Mouse (Mus musculus): ENCODE measurements at regions not wholly inside any gene's neighbourhood (a gene's known extent, or its start where the extent isn't known, plus 50 kb on each side); places are given as distances from the start of the nearest gene placed in this dataset.

- DNase-seq (ENCODE audit: low read depth, low spot score) = no peak
Measured at GRCm38 (mm10) chr1:82041286-82042050, 191.4 kb upstream of the Gm9747 start.

- DNase-seq (ENCODE audit: low read depth, low spot score) = no peak
Measured at GRCm38 (mm10) chr1:82042051-82042432, 190.9 kb upstream of the Gm9747 start.

DNA sequence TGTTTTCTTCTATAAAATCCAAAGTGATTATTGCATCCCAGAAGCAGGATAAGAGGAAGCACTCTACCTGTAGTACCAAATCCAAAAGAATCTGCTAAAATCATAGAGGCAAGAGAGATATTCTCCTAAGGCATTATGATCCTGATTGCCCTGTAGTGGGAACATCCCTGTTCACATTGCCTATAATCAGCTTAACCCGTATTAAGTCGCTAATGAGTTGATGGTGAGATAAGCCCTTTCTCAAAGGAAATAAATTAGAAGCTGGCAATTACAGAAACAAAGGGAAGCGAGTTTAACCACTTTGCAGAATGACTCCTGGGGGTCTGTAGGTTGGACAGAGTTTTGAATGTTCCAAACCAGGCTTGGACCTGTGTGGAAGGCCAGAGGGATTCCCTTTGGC is 190.4 kb upstream of the Gm9747 start:
- peak; percentile 37 for DNase-seq (ENCODE audit: low read depth, low spot score)

- DNase-seq (ENCODE audit: low read depth, low spot score) = peak; percentile 71
Measured at GRCm38 (mm10) chr1:82066291-82066690, 166.6 kb upstream of the Gm9747 start.

GRCm38 (mm10) chr1:82068571-82068970 is 164.3 kb upstream of the Gm9747 start:
- no peak for DNase-seq (ENCODE audit: low read depth, low spot score)

- DNase-seq (ENCODE audit: low read depth, low spot score) = no peak
Measured at GRCm38 (mm10) chr1:82070181-82071109, 162.5 kb upstream of the Gm9747 start.

DNA sequence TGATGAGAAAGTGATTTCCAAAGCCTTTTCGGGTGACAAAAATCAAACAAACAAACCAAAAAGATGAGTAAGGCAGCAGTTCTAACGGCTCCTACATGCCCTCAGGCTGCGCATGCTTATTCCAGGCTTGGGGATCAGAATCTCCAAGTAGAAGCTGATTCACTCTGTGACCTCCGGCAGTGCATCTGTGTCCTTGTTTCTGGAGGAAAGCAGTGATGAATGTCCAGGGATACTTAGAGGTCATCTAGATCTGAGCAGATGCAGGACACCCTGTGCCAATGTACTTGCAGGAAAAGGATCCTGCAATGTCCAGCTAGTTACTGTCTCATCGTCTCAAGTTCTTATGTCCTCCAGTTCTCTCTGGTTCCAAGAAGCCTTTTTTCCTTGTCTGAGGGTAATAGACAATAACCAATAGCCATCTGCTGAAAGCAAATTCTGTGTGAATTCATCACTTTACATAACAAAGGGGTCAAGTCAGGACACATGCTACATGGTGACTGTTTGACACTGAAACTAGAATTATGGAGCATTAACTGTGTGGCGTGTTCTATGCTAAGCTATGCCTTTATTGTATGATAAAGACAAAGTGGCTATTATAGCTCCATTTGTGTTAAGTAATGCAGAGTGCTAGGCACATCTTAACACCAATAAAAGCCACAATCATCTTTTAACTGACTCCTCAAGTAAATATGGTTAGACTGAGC is 143.6 kb upstream of the Gm9747 start:
- no peak for DNase-seq (ENCODE audit: low read depth, low spot score)

DNA sequence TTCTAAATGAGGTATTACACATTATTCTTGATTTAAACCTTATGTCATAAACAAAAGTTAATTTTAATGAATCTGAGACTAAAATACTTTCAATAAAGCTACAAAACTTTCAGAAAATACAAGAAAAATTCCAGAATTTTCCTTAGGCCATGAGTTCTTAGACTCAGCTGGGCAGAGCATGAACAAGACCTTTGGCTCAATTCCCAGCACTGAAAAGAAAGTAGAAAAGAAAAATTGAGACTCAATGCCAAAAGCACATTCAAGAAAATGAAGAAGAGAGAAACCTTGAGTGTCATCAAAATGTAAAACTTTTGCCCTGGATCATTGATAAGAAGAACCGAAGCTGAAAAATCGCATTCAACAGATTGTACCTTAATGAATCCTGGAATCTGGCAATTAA is 137.8 kb upstream of the Gm9747 start:
- no peak for DNase-seq (ENCODE audit: low read depth, low spot score)

DNA sequence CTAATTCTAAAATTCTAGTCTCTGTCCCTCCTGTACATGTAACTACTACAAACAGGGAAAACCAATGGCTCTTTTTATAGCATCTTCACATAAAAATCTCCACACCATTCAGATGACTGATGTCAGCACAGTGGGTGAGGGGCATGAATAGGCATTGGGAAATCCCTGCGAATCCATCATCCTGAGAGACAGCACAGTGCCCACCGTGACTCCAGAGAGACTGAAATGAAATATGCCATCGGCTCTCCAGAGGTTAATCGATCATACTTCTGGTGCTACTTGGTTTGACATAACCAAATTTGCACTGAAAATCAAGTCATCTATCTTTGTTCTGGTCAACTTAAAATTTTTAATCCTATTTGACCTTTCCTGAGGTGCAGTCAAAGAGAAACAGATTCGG is 126.2 kb upstream of the Gm9747 start:
- DNase-seq (ENCODE audit: low read depth, low spot score) = no peak

DNA sequence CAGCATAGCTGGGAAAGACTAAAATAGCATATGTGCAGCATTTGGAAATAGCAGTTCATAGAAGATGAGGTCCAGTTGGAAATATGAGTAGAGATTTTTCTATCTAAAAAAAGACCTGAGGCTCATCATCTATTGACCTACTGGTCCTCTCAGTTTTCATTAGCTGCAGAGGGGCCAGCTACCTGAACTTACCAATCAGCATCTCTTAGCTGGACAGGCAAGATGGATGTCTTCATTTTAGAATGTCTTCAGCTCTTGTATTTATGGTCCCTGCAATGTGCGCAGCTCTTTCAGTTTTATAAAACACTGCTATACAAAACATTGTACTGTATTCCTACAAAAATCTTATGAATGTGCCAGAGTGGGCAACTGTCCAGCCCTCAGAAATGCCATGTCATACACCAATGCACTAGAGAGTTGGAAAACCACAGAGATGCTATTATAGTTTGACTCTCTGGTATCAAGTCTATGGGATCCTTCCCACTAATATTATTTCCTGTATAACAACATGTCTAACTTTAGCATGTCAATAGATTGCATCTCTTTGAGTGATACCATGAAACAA is 122.8 kb upstream of the Gm9747 start:
- no peak for DNase-seq (ENCODE audit: low read depth, low spot score)

DNA sequence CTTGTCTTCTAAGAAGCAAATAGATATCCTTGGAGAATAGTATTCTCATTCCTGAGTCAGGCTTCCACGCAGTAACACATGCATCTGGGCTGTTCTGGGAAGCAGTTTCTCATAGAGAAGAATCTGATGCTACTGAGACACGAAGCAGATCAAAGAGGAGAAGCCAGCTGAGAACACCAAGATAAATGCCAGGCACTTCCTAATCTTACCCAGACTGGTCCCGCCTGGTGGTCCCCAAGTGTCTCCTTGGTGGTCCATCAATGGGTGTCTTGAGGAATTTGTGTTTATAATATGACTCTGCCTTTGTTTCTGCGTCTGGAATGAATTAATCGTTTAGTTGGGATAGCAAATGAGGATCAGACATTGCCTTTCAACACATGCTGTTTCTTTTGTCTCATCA is 120.5 kb upstream of the Gm9747 start:
- no peak for DNase-seq (ENCODE audit: low read depth, low spot score)

DNA sequence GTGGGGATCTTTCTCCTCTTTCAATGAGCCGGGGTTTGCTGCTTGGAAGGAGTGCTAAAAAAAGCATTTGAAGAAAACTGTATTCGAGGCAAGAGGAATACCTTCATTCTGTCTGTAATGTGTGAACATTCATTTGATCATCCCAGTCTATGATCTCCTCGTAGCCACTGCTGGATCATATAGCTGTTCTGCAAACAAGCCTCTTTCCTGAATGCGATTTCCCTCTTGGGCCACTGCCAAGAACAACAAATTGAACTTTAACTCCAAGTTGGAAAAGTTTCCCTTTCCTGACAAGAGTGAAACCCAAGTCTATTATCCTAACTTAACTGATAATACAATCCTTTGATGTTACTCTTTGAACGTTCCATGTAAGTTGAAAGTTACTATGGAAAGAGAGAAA is 108.4 kb upstream of the Gm9747 start:
- DNase-seq (ENCODE audit: low read depth, low spot score) = no peak

DNA sequence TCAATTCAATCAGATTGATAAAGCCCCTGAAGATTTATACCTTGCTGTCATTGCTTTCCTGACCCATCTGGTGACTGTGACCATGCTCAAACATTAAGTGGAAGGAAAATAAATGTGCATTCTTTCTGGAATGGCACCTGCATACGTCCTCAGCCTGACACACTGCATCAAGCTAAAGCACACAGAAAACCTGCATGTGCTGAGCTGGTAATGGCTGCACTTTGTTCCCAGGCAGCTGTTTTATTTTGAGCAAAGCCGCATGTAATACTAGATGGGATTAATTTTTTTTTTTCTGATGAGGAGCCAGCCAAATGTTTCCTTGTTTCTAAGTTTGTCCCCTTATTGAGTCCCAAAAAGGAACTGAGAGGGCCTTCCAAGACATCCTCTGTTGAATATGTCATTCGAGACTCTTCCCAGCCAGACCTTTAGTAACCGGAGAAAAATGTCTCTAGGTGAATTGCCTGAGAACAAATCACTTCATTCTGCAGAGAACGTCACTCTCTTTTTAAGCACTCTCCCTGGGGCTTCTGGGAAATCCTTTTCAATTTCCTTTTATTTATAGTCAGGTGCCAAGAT is 103.1 kb upstream of the Gm9747 start:
- no peak for DNase-seq (ENCODE audit: low read depth, low spot score)

GRCm38 (mm10) chr1:82132536-82132935 is 100.4 kb upstream of the Gm9747 start:
- DNase-seq (ENCODE audit: low read depth, low spot score) = peak; percentile 56

GRCm38 (mm10) chr1:82134938-82135337 is 98.0 kb upstream of the Gm9747 start:
- no peak for DNase-seq (ENCODE audit: low read depth, low spot score)

DNA sequence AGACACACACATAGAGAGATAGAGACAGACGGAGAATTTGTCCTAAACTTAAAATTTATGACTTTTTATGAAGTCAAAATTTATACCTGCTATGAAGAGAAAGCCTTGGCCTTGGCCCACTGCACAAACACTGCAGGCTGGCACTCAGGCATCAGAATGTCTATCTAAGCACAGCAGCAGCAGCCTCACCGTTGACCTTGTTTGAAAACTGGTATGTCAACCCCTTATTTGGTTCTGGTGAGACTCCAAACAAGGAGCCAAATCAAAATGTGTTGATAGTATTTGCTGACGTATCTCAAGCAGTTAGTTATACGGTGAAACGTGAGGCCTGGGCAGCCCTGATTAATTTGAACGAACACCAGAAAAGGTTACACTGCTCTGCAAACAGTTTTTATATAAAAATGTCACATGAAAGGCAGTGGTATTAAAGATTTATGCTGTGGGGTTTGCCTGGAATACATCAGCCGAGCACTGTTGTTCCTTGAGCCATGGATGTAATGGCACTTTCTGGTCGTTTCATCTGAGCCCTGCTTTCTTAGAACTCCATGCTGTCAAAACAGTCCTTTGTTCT is 97.1 kb upstream of the Gm9747 start:
- no peak for DNase-seq (ENCODE audit: low read depth, low spot score)

DNA sequence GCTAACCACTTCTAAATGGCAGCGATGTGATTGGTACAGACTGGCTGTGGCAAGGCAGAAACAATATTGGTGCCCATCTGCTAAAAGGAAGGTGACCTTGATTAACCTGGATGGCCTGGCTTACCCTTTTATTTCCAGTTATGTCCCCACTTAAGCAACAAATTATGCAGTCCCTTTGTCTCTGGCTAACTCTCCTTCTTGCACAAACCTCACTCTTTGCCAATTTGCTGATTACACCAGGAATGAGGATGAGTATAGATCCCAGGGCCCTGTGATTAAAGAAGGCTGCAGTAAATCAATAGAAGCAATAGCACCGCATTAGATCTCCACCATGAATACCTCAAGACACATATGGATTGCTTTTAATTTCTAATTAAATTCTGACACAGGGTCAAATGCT is 87.7 kb upstream of the Gm9747 start:
- no peak for DNase-seq (ENCODE audit: low read depth, low spot score)

- DNase-seq (ENCODE audit: low read depth, low spot score) = no peak
Measured at GRCm38 (mm10) chr1:82150219-82151128, 82.4 kb upstream of the Gm9747 start.

- no peak for DNase-seq (ENCODE audit: low read depth, low spot score)
Measured at GRCm38 (mm10) chr1:82155961-82156360, 77.0 kb upstream of the Gm9747 start.

DNA sequence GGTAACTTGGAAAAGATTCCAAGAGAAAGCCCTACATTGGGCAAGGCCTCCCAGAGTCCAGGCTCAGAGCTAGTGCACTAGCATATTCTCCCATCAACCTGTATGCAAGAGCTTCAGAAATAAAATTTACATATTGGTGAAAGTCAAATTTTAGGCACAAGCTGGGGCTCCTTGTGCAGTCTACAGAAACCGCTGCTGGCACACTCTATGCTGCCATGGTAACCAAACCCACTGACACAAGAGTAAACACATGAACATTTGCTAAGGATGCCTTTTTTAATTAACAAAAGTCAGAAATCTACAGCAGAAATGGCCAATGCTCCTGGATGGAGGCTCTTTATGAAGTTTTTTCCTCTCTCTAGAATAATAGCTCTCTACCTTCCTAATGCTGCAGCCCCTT is 75.9 kb upstream of the Gm9747 start:
- DNase-seq (ENCODE audit: low read depth, low spot score) = no peak

Measured in retina, postnatal 7 days (tissue).